Mouse (Mus musculus) liver, adult (tissue): ENCODE results near the gene Rab31.

Experiments
- GATA4 ChIP-seq: IDR thresholded peaks from 2 replicates; pipeline ENCODE4 v1.6.1; 2014; ENCODE audit warnings: mild to moderate bottlenecking, low read length; ENCODE audit not compliant: insufficient replicate concordance

The Rab31 gene

DNA sequence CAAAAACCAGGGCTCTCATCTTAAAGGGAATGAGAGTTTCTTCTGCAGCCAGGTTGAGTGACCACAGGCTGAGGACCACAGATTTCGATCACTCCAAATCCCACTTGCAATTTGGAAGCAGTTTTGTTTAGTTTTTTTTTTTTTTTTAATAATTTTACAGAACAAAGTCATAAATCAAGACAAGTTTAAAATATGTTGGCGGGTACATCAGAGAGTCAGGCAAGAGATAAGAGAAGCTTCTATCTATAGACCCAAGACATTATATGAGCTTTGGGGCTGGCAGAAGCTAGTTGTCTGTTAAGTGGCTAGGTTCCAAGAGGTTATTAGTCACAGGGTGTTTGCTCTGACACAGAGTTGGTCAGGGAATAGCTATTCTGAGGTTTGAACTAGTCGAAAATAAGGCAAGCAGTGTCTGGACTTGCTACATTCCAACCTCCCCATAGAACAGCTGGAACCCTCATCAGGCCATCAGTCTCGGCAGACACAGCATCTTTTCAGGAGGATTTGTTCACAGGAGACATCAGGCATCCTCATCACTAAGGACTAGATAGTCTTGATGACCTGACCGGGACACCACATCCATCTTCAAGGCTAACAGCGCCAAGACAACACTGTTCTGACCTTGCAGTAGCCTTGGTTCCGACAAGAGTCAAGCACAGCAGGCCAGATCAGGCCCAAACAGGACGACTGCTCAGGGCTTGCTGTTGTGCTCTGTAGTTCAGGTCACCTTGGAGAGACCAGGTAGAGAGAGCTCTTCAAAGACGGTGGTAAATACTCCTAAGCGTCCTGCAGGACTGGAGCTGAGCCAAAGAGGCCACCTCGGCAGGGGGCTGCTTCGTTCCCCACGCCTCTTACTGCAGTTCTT is 68.8 kb downstream of the Rab31 start:
- no peak for TF ChIP-seq GATA4

DNA sequence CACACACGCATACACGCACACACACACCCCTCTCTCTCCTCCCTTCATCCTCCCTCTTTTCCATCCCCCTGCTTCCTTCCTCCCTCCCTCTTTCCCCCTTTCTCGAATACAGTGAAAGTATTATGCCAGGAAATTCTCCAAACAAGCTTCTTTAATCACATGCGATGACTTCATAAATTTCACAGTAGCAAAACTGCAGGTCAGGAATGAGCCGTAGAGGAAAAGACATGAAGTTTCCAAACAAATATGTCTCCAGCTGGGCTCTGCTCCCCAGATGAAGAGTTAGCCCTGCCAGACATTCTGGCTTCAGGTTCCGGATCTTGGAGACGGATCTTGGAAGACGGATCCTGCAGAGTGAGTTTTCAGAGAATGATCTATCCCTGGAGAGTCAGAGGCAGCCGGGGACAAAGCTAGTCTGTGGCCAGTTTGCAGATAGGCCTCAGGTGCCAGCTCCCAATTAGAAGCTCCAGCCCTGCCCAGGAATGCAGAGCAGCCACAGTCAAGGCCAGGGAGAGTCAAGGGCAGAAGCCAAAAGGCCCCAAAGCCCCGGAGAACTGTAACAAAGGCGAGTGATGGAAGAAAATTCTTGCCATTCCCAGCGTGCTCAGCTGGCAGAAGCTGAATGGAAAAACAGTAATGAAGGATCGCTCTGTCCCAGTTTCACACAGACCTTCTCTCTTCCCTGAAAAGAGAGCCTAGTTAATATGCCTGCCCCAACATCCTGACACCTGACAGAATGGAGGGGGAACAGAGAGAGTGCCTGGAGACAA is 70.6 kb downstream of the Rab31 start:
- TF ChIP-seq GATA4: no peak

DNA sequence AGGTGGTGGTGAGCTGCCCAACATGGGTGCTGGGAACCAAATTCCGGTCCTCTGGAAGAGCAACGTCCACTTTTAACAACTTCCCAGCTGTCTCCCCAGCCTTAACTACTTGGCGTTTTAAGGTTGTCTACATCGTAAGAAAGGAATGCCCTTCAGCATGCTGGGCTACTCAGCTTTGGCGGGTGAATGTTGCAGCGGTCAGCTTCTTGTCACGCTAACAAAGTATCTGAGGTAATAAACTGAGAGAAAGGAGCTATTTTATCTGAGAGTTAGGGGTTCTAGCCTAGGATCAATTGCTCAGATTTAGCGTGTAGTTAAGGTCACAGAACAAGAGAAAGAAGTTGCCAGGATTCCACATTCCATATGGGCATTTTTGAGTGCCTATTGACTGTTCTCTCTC is 71.2 kb downstream of the Rab31 start:
- TF ChIP-seq GATA4: no peak

DNA sequence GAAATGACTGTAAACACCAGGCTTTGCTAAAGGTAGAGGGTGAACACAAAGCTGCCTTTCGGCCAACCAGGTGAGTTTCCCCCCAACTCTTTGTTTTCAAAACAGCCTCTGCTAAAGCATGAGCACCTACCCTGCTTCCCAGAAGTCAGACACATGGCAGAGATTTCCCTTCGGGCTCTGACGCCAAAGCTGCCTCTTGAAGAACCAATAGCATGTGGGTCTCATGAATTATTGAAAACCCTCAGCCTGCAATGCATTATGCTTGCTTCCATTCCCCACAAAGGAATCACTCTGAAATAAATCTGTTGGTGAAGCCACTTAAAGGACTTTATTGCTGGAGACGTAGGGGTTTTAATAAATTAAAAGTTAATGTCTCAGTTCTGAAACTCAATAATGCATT is 72.5 kb downstream of the Rab31 start:
- TF ChIP-seq GATA4: no peak

DNA sequence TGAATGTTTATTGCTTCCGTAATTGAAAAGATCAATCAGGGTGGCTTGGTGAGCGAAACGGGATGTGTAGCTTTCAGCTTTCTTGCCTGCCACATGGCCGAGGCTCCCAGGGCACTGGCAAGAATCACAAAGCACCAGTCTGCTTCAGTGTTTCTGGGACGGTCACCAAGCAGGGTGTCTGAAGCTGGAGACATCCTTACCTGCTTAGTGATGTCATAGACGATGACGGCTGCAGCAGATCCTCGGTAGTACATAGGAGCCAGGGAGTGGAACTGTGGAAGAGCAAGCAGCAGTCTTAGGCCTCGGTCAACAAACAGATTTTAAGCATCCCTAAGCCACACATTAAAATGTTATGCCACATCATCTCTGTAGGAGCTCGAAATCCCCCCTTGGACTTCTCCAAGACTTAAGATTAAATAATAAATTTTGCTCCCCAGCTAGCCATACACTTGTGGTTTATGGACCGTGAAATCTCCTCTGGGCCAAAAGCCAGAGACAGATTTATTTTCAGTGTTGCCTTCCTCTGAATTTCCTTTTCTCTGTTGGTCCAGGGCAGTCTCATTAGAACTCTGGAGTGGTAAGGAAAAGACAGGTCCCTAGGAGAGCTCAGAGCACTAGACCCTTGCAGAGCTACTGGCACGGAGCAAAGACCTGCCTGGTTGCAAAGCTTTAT is 74.6 kb downstream of the Rab31 start:
- TF ChIP-seq GATA4: no peak

DNA sequence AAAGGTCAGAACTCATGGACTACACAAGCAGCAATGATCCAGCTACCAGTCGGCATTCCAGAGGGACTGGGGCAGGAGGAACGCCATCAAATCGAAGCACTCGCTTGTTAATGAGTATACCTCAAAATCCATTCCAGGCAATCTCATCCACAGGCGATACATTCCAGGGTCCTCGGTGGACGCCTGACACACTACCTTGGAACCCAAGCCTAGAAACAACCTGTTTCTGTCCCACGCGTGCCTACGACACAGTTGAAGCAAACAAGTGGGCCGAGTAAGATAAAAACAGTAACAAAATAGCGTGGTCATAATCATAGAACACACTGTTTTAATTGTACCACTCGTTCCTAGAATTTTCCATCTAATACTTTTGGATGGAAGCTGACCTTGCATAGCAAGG is 75.6 kb downstream of the Rab31 start:
- no peak for TF ChIP-seq GATA4

DNA sequence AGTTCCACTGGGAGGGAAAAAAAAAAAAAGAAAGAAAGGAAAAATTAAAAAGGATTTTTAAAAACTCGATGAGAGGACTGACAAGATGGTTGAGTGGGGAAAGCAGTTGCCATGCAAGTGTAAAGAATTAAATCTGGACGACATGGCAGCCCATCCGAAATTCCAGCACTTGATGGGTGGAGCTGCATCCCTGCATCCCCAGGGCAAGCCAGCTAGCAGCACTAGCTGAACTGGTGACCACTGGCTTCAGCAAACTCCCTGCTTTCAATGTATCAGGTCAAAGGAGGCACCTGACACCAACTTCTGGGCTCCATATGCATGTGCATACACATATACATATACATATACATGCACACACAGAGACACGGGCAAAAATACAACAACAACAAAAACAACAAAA is 80.3 kb downstream of the Rab31 start:
- no peak for TF ChIP-seq GATA4

DNA sequence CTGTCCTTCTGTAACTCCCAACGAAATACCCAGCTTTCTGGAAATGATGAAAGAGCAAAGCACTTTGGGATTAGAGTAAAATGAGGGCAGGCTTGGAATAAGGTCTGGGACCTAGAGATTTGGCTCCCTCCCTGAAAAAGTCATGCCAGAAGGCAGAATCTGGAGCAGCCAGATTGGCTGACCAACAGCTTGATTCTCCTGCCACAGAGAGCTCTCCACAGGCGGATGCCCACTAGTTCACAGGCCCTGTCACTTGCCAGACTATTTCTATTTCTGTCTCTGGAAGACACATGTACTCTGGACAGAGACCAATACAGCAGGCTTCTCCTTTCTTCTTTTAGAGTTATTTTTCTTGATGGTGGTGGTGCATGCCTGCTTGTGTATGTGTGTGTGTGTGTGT is 88.8 kb downstream of the Rab31 start:
- no peak for TF ChIP-seq GATA4

DNA sequence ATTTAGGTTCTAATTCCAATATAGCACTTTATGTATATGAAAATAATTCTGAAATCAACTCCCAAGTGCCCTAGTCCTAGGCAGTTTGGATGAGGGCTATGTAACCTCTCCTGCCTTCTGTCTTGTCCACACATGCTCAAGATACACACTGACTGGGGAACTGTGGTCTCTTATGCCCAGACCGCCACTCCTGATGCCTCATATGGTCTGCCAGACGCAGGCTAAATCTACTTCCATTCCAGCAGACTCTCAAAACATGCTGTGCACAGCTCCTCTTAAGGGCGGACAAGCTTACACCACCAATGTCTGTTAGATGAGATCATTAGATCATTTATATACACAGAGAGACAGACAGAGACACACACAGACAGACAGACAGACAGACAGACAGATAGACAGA is 89.2 kb downstream of the Rab31 start:
- TF ChIP-seq GATA4: no peak

DNA sequence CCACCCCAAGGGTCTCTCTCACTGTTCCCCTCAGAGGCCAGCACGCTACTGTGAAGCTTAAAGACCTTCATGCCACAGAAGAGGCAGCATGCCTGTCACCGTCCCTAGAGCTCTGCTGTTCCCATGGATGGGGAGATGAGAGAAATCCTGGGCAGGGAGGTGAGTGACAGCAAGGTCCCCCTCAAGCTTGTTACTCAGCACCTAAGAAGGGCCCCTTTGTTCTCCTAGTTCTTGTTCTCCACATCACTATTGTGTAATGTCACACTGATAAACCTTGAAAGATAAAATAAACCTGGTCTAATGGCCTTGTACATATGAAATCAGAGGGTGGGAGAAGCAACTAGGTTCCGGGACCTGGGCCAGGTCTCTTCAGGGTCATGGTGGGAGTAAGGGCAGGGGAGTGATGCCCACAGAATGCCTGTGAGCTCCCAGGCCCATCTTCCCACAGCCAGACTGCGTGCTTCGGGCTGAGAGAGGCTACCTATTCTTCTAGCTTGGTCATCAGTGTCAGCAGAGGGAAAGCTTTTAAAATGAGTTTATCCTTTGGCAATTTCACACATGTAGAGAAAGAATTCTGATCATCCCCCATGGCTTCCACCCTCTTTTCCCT is 90.4 kb downstream of the Rab31 start:
- TF ChIP-seq GATA4: no peak

DNA sequence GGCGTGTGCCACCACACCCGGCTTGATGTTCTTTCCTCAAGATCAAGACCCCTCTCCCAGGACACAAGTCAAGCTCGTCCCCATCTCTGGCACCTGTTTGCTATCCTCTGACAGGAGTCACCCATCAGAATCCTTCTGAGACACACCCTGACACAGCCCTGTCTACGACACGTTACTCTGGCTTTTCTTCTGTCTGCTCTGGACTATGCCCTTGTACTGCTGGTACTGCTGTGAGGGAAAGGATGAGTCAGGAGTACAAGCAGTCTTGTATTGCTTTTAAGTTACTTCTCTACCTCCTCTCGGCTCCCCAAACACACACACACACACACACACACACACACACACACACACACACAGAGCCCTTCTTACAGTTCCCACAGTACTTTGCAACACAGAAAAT is 91.0 kb downstream of the Rab31 start:
- TF ChIP-seq GATA4: no peak

DNA sequence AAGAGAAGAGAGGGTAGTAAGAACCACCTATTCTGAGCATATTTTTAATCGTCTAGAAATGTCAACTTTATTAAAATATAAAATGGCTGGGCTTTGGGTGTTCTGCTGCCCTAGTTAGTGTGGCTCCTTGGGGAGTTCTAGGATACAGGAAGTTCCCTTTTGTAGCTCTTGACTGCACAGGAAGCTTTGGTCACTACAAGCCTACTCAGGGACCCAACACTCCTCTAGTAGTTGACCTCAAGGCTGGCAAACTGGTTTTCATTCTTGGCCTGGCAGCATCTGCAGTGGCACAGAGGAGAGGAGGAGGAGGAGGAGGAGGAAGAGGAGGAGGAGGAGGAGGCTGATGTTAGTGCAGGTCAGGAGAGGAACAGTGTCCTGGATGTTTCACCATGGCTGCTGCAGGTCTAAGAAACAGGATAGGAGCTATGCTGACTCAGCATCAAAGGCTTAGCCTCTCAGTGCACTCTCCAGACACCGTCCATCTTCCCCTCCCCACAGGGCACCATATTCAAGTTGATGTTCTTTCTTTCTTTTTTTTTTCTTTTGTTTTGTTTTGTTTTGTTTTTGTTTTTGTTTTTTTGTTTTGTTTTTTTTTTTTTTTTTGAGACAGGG is 91.6 kb downstream of the Rab31 start:
- no peak for TF ChIP-seq GATA4

DNA sequence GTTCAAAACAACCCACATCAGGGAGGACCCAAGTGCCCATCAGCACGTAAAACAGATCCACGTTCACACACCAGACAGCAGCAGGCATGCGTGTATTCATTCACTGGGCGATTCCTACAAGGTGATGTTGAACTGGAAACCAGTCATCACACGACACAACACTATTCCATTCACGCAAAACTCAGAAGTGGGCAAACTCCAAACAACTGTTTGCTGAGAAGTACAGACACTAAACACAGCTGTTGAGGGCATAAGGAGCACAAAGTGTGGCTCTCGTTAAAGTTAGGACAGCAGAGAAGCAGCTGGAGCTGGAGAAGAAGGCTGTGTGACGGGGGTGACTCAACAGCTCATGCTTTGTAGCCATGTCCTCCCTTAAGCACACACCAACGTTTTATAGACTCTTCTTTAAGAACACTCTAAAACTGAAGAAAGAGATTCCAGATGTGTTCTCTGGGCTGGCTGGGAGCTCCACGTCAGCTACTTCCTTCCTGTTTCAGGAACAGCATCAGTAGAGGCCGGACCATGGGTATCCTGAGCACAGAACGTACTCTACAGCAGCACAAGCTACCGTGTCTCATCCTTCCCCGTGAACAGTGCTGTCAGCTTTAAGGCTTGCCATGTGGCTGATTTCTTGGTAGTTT is 92.6 kb downstream of the Rab31 start:
- TF ChIP-seq GATA4: no peak

DNA sequence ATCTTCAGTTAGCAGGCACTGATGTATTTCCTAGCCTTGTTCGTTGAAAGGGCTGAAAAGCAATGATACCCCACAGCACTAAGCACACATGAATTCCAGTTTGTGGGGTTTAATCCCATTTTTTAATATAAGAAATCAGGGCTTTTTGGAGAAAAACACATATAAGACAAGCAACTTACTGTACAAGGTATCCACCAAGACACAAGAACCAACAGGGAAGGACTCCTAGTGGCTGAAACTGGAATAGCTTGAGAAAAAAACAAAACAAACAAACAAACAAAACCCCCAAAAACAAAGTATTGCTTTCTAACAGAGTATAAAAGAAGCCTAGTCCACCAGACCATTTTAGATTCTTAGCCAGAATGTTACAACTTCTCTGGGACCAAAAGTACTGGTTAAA is 94.8 kb downstream of the Rab31 start:
- no peak for TF ChIP-seq GATA4

DNA sequence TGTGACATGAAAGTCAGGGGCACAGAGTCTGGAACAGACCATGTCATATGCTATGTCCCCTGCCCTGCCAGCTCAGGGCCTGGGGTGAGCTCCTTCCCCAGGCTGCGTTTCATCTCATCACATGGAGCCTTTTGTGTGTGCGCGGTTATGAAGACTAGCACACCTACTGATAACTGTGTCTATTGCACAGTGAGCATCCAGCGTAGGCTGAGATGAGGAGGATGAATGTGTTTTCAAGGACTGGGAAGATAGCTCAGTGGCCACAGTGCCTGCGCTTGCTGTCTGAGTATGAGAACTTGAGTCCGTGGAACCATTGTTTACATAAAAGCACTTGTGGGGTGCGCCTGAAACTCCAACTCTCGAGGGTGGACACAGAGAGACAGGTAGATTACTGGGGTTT is 96.0 kb downstream of the Rab31 start:
- TF ChIP-seq GATA4: no peak
